Mouse (Mus musculus) MN1 (cell line): ENCODE results near the gene Nolc1.

Experiments
- DNase-seq: peaks from one replicate; pipeline ENCODE4 v3.0.0-alpha.2; 2016; ENCODE audit warnings: low spot score

Gene Nolc1

DNA sequence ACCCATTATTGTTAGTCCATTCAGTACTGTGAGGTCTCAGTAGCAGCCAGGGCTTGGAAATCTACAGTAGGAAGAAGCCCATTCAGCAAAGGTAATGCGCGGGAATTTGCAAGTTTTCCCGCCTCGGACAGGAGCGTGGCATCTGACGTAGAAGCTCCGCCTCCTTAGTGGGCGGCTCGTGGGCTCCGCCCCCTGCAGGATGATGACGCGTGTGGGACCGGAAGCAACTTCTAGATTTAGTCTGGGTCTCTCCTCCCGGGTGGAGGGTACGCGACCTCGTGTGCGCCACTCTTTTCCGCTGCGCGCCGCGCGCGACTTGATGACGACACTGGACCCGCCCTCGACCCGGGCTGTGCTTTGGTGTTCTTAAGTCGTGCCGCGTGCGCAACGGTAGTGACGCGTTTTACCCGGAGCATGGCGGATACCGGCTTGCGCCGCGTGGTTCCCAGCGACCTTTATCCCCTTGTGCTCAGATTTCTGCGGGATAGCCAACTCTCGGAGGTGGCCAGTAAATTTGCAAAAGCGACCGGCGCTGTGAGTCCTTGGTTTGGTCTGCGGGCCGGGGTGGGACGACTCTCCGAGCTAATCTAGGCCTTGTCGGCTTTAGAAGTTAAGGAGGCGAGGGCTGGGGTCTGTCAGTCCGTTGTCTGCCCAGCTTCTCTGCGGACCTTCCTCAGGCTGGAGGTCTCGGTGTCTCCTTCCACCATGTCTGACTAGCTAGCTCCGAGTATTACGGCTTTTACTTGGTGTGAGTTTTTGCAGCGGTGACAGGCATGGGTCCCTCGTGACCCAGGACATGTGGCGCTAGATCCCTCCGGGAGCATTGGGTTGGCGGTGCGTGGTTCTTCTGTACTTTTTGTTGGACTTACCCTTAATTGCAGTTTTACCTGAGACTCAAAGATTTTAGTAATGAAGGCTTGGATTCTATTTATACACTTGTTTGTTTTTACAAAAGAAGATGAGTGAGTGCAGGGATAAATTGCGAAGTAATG lies at the start of gene Nolc1:
Nolc1 (plus strand) TSS at position 248 of the 992 bp plus-strand sequence.
- peak; percentile 95 for DNase-seq

GRCm38 (mm10) chr19:46026567-46026966 lies 49.1 kb upstream of the Nolc1 start:
- DNase-seq, result no peak

DNA sequence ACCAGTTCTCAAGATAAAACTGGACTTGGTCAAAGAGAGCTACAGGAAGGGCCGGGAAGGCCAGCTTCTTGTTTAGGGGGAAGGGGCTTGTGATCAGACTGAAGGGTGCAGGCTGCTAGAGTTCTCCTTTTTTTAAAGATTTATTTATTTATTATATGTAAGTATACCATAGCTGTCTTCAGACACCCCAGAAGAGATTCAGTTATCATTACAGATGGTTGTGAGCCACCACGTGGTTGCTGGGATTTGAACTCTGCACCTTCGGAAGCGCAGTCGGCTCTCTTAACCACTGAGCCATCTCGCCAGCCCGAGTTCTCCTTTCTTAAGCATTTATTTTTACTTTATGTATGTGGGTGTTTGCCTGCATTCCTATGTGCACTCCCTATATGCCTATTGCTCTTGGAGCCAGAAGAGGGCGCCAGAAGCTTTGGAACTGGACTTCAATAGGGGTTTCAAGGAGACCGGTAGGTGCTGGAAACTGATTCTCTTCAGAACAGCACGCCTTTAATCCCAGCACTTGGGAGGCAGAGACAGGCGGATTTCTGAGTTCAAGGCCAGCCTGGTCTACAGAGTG lies 46.8 kb upstream of the Nolc1 start:
- no peak for DNase-seq

GRCm38 (mm10) chr19:46029652-46030051 lies 46.0 kb upstream of the Nolc1 start:
- no peak for DNase-seq

- DNase-seq, result no peak
Observed at GRCm38 (mm10) chr19:46030196-46030983, 45.3 kb upstream of the Nolc1 start.

DNA sequence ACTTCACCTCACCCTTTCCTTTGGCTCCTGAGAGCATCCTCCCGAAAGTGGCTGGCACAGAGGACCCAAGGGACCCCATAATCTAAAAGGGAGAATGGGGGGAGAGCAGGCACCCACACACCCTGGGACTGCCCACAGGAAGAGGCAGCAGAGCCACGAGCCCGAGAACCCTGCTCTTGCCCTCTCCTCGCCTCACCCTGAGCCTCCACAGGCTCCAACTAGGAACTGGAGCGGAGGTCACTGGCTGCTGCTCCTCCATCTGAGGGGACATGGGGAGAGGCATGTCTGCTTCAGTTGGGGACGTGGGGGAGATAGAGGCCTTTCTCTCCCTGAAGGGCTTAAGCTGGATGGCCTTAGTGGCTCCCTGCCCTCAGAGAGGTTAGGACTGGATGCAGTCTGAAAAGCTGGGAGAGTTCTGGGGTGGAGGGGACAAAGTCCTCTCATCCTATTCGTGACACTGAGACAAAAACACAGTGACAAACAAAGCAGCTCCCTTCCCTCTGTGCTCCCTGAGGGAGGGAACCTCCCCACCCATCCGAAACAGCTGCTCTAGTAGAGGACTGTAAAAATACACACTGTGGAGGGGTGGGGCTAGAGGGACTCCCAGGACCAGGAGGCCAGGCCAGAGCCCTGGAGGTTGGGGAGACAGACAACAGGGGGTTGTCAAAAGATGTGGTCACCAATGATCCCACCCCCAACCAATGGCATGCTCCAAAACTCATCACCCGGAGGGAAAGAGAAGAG lies 43.8 kb upstream of the Nolc1 start:
- no peak for DNase-seq

- no peak for DNase-seq
Observed at GRCm38 (mm10) chr19:46032731-46033510, 42.7 kb upstream of the Nolc1 start.

GRCm38 (mm10) chr19:46033911-46034310 lies 41.8 kb upstream of the Nolc1 start:
- no peak for DNase-seq

DNA sequence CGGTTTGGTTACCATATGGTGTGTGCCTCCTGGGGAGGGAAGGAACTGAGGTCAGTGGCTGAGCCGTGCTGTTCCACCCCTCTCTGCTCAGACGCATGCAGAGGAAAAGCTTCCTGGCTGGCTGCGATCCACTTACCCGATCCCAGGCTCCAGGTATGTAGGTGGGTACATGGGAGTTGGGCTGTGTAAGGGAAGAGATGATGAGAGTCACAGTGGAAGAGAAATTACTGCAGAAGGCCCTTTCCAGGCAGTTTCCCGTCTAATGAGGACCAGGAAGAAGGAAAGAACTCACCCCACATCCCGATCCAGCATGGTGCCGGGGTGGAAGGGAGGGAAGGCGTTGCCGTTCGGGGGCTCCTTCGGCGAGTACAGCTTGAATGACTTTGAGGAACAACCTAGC lies 39.7 kb upstream of the Nolc1 start:
- no peak for DNase-seq

DNA sequence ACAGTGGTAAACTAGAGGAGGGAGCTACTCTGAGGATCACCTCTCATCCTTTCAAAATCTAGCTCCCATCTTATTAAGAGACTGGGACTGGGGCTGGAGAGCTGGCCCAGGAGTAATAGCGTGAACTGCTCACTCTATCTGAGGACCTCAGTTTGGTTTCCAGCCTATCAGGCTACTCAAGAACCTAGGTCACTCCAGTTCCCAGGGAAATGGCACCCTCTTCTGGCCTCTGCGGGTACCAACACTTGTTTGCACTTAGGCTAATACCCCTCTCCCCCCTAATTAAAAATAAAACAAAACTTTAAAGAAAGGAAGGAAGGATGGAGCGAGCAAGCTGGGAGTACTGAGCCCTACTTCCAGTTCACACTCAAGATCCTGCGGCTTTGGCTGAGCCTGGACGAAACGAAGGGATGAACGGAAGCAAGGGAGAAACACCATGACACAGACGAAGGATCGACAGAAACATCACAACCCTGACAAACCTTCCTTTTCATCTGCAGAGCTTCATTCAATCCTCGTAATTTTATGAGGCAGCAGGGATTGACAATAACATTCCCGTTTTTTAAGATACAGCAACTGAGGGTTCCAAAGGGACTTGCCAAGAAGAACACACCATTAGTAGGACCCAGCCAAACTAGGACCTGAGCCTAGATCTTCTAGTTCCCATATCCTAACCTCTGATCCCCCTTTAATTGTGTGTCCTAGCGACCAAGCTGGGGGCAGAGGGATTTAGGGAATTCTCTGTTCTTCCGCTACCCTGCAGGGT lies 39.0 kb upstream of the Nolc1 start:
- DNase-seq, result no peak

GRCm38 (mm10) chr19:46037243-46037924 lies 38.3 kb upstream of the Nolc1 start:
- DNase-seq, result no peak

- DNase-seq, result no peak
Observed at GRCm38 (mm10) chr19:46037925-46038850, 37.5 kb upstream of the Nolc1 start.

DNA sequence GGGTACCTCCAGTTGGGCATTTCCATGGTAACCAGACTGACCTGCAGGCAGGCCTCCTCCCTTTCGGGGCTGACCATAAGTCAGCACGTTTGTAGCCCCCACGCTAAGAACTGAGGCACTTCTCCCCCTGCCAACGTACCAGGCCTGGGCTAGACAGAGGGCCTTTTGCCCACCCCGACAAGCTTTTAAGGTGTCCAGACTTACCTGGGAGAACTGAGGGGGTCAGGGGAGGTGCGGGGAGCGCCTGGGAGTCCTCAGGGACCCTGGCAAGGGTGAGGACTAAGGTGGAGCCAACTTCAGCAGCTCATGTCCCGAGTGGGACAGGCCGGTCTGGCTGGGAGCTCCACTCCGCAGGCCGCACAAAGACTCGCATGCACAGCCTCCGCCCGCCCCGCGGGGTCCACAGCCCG lies 36.8 kb upstream of the Nolc1 start:
- no peak for DNase-seq

- DNase-seq, result peak; percentile 82
Observed at GRCm38 (mm10) chr19:46039478-46039877, 36.2 kb upstream of the Nolc1 start.

GRCm38 (mm10) chr19:46040149-46040902 lies 35.3 kb upstream of the Nolc1 start:
- no peak for DNase-seq

DNA sequence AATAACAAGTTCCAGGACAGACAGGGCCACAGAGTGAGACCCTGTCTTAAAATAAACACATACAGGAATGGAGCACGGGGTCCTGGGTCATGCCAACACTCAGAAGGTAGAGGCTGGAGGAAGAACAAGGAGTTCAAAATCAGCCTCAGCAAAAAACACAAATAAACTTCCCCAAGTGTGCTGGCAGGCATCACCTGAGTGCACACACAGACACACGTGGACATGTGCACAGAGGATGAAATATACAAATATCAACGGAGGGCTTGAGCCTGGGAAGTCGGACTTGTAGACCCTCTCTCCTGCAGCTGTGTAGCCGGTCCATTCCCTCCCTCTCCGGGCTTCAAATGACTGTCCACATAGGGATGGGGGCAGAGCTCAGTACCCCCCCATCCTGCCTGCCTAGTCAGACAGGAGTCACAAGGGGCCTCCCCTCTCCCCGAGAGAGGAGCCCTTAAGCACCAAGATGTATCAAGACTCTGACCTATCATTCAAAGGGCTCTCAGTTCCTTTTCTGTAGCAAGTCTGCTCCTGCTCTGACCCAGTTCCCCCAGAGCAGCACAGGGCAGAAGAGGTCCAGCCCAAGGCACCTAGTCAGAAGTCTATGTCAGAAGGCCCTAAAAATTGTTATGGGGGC lies 34.2 kb upstream of the Nolc1 start:
- DNase-seq, result peak; percentile 18

- peak; percentile 86 for DNase-seq
Observed at GRCm38 (mm10) chr19:46041933-46042475, 33.7 kb upstream of the Nolc1 start.
